Mouse (Mus musculus) cerebellum, adult 8-10 months (tissue): ENCODE data around the gene Dnmt3a.

Experiments
- DNase-seq: peaks from one replicate; pipeline ENCODE4 v3.0.0; 2022

Dnmt3a gene

DNA sequence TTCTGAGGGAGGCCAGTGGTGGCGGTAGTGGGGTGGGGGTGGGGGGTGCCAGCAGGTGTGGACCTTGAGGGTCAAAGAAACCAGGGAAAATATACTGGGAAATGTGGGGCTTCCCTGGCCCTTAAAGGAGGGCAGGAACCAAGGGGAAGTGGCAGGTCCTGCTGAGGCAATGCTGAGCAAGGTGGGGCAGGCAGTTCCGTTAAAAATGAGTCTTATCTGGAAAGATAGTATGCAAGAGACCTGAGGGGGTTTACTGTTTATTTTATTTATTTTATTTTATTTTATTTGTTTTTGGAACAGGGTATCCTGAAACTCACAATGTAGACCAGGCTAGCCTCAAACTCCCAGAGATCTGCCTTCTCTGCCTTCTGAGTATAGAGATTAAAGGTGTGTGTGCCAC, 50.9 kb downstream of the Dnmt3a start:
- DNase-seq = no peak

DNA sequence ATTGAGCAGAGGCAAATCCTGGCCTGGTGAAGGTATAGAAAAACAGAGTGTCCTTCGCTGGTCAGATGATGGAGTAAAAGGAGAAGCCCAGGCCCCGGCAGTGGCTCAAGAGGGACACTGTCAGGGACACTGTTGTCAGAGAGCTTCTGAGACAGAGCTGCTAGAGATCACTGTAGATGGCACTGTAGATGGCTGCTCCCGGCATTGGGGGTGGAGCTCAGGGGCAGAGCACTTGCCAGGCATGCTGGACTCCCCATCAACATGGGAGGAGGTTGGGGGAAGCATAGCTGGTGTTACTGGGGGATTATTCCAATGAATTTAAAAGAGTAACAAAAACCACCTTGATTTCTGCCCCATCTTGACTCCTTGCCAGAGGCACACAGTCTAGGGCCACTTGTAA, 51.4 kb downstream of the Dnmt3a start:
- DNase-seq = no peak

DNA sequence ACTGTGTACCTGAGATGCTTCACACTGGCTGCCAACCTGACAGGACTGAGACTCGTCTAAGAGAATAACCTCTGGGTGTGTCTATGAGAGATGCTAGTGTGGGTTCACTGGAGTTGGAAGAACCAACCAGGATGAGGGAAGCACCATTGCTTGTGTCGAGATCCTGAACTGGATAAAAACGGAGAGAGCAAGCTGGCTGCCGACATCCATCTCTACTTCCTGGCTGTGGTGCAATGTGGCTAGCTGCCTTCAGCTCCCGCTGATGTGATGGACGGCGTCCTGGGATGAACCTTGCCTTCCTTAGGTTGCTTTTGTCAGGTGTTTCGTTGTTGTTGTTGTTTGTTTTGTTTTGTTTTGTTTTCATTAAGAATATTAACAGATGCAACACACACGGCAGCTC, 52.0 kb downstream of the Dnmt3a start:
- no peak for DNase-seq

DNA sequence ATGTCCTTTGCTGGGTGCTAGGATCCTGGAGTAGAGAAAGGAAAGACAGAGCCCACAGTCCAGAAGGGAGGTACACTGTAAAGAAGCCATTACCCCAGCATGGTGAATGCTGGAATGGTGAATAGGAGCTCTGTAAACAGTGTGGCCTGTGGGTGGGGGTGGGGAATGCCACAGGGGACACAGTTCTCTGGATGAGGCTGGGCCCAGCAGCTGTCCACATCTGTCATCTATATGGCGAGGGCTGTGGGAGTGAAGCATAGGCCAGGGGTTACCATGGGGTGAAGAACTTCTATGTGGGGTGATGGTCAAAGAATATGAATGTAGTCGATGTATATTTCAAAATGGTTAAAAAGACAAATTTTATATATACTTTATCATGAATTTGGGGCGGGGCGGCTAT, 52.9 kb downstream of the Dnmt3a start:
- DNase-seq = no peak

DNA sequence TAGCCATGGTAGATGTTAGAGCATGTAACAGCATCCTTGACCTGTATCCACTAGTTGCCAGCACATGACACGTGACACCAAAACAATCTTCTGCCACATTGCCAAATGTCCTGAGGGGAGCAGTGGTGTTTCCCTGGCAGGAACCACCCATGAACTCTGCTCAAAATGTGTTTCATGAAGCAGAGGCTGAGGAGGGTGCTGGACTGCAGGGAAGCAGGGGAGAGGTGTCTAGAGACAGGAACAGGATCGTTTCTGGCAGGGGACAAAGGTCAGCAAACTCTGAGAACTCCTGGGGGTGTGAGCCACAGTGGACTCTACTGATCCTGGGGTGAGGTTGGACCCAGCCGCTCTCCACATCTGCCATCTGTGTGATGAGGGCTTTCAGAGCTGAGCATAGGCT, 53.7 kb downstream of the Dnmt3a start:
- DNase-seq = no peak

DNA sequence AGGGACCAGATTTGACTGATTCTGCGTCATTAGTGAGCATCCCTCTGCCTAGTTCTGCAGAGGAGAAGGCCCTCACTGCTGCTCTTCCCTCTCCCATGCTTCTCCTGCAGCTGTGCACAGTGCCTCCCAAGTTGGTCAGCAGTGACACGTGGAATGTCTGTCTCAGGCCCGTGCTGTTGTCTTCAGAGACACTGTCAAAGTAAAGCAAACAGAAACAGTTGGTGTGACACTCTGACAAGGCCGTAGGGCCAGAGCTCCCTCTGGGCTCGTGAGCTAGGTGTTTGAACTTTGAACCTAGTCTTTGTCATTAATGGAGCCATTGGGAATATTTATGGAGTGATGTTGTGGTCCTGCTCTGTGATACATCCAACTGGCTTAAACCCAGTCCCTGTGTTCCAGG, 54.2 kb downstream of the Dnmt3a start:
- no peak for DNase-seq

DNA sequence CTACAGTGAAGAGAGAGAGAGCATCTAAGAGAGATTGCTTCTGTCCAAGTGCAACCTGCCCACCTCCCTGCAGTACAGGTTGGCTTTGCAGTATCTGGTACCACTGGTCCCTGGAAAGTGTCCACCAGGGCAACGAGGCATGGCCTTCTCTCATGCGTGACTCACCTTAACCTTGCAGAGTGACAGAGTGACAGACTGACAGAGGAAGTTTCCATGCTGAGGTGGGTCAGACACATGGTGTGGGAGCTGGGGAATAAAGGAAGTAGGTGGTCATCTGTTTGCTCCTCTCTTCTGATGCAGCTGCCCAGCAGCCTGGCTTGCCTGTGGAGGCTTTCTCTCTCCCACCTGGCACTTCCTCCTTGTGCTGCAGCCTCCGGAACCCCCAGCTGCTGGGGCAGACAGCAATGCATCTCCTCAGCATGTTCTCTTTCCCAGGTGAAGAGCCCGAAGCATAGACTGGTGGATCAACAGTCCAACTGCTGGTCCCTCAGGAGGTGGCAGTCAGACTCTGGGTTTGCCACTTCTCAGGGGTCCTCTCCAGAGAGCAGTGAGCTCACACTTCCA, 55.9 kb downstream of the Dnmt3a start:
- DNase-seq = no peak

DNA sequence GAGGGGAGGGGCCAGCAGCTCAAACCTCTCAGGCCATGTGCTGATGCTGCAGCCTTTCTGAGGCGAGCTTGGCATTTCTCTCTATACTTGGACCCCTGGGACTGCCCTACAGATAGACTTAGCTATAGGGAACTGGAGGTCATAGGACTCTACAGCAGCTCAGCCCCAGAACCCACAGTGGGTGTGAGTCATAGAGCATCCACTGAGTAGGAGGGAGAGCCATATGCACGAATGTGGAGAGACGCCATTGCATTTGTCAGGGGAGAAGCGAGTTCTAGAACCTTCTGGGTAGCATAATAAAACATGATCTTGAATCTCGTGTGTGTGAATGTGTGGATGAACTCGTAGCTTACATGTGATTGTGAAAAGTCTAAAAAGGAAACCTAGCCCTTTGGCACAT, 56.4 kb downstream of the Dnmt3a start:
- DNase-seq = no peak

DNA sequence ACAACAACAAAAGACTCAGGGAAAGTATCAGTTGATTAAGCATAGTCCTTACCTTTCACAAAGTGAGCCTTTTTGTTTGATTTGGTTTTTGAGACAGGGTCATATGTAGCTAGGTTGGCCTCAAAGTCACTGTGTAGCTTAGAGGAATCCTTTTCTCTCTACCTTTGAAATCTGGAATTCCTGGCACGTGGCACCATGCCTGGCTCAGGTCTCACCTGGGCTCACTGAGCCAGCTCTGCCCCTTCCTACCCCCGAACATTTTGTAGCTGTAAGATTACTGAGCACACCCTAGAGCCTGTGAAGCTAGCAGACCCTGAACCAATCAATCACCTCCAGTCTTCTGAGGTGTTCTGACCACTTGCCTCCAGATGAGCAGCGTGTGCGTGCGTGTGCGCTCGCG, 58.4 kb downstream of the Dnmt3a start:
- DNase-seq = no peak

DNA sequence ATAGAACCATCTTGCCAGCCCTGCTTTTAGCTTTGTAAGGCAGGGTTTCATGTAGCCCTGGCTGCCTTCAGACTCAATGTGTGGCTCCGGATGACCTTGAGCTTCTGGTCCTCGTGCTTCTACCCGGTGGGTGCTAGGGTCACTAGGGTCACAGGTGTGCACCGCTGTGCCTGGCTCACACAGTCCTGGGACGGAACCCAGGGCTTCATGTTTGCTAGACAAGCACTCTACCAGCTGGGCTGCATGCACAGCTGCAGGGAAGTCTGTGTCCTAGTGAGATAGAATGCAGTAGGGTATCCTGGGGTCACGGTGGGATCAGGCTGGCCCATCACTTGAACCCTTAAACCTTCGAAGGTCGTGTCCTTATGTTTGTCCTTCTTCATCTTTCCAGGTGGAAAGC, 59.8 kb downstream of the Dnmt3a start:
- DNase-seq = no peak

DNA sequence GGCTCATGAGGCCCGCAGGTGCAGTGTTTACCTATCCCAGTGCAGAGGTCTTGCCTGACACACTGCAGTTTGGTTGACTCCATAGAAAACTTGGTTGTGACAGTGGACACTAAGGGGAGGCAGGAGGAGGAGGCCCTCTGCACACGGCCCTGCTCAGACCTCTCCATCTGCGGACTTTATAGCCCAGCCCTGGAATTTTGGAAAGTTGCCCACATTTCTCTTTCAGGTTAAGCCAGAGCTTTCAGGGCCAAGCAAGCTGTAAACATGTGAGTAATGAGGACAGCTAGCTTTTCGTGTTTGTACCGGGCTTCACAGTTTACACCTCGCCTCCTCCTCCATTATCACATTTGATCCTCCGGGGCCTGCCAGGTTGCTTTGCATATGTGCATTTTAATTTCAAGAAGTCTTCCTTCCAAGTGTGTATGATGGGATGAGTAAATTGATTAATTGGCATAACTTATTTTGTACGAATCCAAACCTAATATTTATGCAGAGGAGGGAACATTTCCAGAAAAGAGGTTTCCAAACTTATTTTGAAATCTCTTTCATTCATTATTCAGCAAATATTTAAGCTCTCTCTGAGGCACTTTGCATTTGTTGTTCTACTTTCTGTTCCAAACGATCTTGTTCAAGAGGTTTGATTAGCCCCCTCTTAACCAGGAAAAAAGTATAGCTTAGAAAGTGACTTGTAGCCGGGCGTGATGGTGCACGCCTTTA, 61.0 kb downstream of the Dnmt3a start:
- DNase-seq = no peak

DNA sequence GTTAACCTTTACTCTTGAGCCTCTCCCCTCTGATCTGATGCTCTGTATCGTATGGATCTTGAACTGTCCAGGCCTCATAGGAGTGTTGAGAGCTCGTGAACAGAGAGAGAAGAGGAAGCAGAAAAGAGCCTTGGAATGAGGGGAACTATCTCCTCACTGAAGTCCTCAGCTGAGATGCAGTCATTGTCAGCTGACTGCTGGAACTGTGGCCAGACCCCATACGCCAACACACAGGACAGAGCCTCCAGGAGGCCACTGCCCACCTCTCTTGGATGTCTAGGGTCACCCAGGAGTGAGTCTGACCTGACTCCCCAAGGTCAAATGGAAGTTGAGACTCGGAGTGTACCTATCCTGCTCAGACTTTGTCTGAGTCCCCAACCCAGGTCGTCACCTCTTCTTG, 62.3 kb downstream of the Dnmt3a start:
- DNase-seq = no peak

DNA sequence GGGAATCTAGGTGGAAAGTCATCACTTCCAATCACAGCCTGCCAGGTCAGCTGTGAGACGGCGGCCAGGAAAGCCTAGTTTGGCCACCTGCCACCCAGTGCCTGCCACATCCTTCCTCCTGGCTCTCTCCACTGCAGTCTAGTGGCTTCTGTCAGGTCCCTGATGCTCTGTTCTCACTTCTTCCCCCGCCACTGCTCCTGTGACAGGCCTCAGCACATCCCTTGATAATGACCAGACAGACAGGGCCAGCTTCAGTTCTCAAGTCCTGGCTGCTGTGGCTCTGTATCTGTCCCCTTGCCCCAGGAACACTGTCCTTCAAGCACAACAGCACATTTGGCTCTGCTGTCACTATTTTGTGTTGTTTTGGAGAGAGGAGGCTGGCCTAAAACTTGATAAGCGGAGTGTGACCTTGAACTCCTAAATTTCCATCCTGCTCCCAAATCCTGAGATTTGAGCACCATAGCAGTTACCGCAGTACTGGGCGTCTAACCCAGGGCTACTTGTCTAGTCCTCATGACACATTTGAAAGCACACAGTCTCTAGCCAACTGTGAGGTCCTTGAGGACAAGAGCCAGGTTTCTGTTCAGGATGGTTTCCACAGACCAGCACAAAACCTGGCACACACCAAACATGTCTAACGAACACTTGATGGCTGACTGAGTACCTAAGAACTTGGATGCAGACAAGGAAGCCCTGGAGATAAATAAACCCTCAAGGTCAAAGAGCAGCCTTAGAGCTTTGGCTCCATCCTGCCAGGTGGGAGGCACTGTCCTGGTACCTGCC, 63.1 kb downstream of the Dnmt3a start:
- peak; percentile 77 for DNase-seq

DNA sequence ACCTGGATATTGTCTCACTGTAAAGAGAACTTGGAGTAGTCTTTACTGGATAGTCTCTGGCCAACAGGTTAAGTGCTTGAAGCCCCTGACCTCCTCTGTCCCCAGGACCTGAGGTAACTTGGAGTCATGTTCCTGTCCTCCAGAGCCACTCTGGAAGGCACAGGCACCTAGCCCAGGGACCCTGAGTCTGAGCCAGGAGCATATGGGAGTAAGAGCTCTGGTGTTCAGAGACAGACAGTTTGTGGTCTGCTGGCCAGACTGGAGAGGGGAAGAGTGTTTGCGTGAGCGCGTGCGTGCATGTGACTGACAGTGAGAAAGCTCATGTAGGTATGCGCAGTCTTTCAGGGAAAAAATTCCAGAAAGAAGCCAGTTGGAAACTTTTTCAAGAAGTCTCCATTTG, 64.2 kb downstream of the Dnmt3a start:
- DNase-seq = no peak

DNA sequence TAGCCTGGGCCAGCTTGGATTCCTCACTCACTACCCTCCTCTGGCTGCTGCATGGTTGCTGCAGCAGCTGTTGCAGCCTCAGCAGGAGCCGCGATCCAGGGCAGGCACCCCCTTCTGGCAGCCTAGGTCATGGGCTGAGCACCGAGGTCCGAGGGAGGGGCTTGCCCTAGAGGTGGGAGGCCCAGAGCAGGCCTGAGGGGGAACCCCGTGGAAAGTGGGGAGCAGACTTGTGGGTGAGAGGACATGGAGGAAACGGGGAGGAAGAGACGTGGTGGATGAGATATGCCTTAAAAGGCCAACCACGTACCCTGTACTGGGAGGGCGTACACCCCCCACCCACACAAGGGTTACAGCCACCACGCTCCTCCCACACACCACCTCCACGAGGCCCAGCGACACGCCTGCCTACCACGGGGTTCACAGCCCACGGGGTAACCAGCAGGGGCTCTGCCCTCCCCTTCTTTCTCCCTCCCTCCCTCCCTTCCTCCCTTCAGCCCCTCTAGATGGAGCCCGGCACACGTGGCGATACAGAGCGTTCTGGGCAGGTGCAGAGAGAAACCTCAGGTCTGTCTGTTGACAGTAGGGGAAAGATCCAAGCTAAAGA, 65.2 kb downstream of the Dnmt3a start:
- no peak for DNase-seq

DNA sequence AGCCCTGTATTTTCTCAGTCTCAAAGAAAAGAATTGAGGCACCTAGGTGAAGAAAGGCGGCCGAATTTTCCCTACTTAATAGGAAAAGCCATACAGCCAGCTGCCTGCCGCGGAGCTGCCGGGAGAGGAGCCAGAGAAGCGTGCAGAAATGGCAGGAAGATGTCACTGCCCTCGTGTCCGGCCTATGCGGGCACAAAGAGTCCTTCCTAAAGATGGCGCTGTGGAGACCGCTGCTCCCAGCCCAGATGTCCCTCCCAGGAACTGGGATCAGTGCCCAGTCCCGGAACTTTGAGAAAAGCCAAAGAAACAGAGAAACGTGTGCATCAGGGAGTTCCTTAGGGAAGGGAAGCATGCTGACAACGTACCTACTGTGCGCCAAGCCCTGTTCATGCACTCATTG, 65.8 kb downstream of the Dnmt3a start:
- peak; percentile 75 for DNase-seq

DNA sequence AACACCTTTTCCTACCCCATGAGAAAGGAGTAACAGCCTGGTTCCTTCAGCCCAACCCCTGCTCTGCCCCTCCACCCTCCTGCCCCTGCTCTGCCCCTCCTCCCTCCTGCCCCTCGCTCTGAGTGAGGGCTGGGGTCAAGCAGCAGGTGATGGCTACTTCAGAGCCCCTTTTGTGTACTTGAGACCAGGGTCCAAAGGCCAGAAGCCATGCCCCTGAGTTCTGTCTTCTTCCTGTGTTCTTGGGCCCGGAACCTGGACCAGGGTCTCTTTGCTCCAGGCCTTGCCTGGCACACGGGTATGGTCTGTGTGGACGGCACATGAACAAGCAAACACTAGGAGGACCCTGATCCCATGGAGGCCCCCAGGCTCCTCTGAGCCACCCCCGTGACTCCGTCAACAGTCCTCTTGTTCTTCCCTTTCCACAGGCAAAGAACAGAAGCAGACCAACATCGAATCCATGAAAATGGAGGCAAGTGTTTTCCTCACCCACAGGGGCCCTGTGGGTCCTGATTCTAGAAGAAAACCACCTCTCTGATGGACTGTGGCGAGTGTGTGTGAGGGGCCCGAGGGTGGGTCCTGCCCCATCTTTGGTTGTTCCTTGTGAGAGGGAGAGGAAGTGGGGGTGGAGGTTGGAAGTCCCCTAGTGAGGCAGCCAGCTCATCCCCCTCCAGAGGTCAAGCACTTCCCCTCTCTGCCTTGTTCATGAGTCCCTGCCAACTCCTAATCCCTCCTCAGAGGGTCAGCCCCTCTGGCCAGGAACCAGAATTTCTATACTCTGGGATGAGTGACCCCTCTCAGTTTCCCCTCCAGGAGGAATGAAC, 66.8 kb downstream of the Dnmt3a start:
- DNase-seq = no peak

DNA sequence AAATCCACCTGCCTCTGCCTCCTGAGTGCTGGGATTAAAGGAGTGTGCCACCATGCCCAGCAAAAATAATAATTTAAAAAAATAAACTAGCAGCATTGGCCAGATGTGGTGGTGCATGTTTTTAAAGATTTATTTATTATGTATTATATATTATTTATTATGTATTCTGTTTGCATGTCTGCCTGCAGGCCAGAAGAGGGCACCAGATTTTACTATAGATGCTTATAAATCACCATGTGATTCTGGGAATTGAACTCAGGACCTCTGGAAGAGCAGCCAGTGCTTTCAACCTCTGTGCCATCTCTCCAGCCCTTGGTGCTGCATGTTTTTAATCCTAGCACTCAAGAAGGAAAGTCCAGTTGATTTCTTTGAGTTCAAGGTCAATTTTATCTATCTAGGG, 69.7 kb downstream of the Dnmt3a start:
- no peak for DNase-seq

DNA sequence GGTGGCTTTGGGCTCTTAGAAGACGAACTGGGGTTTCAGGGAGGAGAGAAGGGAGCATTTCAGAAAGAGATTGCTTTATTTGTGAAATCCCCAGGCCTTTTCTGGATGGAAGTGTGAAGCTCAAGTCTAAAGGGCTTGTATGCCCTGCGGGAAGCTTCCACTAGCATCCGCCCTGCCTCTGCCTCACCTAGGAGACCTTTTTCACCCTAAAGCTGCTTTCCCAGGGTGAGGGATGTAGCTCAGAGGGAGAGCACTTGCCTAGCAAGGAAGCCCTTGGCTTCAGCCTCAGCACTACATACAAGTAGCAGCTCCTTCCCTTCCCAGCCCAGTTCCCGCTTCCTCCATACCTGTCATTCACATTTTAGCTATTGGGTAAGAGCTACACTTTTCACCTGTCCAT, 71.6 kb downstream of the Dnmt3a start:
- DNase-seq = no peak

DNA sequence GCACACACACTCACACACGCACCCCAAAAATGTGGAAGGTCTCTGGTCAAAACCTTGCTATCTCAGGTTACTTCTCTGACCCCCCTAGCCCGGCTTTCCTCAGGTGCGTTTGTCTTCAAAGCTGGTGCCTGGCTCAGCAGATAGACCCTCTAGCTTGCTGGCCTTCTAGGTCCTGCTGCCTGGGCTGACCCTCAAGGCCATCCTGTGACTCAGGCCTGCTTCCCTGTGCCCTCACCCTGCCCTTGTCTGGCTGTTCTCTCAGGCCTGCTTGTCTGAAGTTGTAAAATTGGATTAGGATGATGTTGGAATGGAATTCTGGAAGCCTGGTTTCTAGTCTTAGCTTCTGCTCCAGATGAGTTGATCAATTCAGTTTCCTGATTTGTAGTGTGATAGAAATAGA, 75.7 kb downstream of the Dnmt3a start:
- no peak for DNase-seq

DNA sequence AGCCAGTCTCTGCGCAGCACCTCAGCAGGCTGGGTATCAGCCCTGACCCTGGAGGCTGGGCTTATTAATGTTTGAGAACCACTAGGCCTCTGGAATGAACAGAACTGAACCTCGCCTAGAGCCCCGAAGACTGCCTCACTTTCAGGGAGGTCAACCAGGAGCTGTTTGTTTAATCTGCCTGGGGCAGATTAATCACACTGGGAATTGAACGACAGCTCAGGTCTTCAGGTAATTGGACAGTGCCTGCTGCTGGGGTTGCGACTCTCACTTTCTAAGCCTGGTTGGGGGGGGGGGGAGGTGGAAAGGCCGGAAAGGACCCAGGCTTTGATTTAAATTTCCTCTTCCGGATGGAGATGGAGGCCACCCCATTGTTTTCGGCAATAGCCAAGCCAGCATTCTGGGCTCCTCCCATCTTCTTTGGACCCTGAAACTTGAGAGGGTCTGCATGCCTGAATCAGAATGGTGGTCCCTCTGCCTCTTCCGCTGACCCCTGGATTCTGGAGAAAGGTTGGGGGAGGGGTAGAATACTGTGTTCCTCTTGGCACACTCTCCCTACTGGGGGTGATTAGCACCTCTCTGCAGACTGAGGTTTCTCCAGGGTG, 79.2 kb downstream of the Dnmt3a start:
- no peak for DNase-seq

DNA sequence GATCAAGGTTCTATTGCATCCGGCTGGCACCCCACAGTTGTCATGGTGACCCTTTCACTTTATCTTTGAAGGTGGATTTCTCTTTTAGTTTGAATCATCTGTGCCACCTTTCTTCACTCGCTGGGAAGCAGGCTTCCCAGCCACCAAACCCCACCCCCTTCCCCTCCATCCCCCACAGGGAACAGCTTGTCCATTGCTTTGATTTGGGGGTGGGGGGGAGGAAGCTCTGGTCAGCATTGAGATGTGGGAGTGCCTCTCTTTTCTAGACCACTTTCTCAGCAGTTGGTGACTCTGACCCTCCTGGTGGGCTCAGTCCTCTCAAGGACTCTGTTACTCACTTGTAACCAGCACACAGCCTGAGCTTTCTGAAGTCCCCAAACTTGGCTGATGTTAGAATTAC, 80.8 kb downstream of the Dnmt3a start:
- no peak for DNase-seq
